Mouse (Mus musculus): ENCODE measurements around the gene Rnf121.

DNA sequence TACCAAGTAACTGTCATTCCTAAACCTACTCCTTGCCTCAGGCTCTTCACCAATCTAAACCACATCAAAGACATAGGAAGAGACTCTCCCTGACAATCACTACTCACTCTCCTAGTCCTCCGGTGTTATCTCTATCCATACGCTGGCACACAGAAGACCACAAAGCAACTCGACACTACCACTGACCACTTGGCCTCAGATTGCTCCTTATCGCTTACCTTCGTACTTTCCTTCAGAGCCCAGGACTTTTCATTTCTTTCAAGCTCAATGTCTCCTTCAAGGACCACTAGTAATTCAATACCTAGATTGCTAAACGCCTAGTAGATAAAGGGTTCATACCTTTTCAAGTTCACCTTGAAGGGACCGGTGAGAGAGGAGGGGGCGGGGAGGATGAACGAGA lies 1.4 kb downstream of the Rnf121 start:
- TF ChIP-seq ZNF384 (IDR thresholded peaks at IDR 0.05; ENCODE audit: low read depth, low read length) (no peak), HCFC1 (IDR thresholded peaks at IDR 0.05; ENCODE audit: borderline replicate concordance, insufficient read depth, low read length) (no peak), ZC3H11A (IDR thresholded peaks at IDR 0.05; ENCODE audit: borderline replicate concordance, low read depth, low read length) (no peak), CHD2 (IDR thresholded peaks at IDR 0.05; ENCODE audit: low read depth, low read length) (no peak)

Data from ES-E14 (cell line).